Mouse (Mus musculus) kidney, postnatal 4 days (tissue): ENCODE measurements around the gene Arnt2.

ENCODE experiments used
- DNase-seq, 2 experiments: peaks; one replicate each; pipeline ENCODE4 v3.0.0; 2021; ENCODE audit warnings: mixed read lengths in 2 of 2

Gene Arnt2

GRCm38 (mm10) chr7:84397320-84397719 is 12.7 kb downstream of the Arnt2 start:
- no peak for DNase-seq

GRCm38 (mm10) chr7:84396581-84396980 is 13.4 kb downstream of the Arnt2 start:
- DNase-seq: no peak

GRCm38 (mm10) chr7:84387826-84388225 is 22.1 kb downstream of the Arnt2 start:
- no peak for DNase-seq

- DNase-seq: no peak
Observed at GRCm38 (mm10) chr7:84386472-84386871, 23.5 kb downstream of the Arnt2 start.

DNA sequence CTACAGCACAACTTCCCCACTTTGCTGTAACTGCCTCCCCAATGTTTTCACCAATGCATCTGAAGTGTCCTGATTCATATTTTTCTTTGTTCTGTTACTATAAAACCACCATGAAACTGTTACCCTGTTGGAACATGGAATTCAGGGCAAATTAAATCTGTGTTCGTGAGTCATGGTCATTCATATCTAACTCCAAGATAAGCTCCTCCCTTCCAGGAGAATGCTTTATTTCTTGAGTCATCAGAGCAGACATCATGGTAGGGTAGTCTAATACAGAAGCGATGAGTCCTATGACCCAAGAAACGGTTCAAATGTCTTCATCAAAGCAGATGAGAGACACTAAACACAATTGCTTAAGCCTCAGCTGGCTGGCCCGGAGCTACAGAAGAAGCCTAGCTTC is 25.2 kb downstream of the Arnt2 start:
- no peak for DNase-seq

GRCm38 (mm10) chr7:84384086-84384485 is 25.9 kb downstream of the Arnt2 start:
- no peak for DNase-seq

GRCm38 (mm10) chr7:84382346-84382745 is 27.6 kb downstream of the Arnt2 start:
- DNase-seq: no peak

- DNase-seq: no peak
Observed at GRCm38 (mm10) chr7:84380810-84381209, 29.2 kb downstream of the Arnt2 start.

- no peak for DNase-seq
Observed at GRCm38 (mm10) chr7:84377330-84377729, 32.6 kb downstream of the Arnt2 start.

GRCm38 (mm10) chr7:84373691-84374090 is 36.3 kb downstream of the Arnt2 start:
- no peak for DNase-seq

- no peak for DNase-seq
Observed at GRCm38 (mm10) chr7:84372871-84373270, 37.1 kb downstream of the Arnt2 start.

- DNase-seq: no peak
Observed at GRCm38 (mm10) chr7:84372280-84372679, 37.7 kb downstream of the Arnt2 start.

- DNase-seq: no peak
Observed at GRCm38 (mm10) chr7:84370911-84371592, 38.9 kb downstream of the Arnt2 start.

GRCm38 (mm10) chr7:84366251-84366650 is 43.7 kb downstream of the Arnt2 start:
- no peak for DNase-seq

GRCm38 (mm10) chr7:84362711-84363110 is 47.3 kb downstream of the Arnt2 start:
- no peak for DNase-seq

DNA sequence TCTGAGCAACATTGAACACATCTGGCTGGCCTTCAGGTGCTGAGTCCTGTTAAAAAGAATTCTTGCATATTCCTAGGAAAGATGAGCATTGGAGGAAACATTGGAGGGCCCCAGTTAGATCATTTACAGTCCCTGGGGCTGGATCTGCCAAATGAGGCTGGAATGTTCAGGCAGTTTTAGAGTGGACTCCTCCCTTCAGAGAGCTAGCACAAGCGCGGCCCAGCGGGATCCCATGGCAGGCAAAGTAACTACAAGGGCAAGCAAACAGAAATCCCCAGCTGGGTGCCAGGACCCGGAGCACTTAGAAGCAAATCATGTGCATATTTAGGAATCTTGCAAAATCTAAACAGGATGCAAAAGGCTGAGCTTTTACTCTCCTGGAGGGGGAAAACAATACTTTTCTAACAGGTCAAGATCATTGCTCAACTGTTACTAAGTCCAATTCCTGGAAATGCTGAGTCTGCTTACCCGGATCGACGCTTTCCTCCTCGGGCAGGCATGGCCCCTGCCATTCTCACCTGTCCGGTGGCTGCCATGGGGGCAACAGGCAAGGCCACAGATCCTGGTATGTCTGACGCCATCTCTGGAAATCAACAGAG is 48.8 kb downstream of the Arnt2 start:
- DNase-seq: peak; percentile 42 to 61

GRCm38 (mm10) chr7:84358426-84358825 is 51.5 kb downstream of the Arnt2 start:
- peak; percentile 40 to 64 for DNase-seq

GRCm38 (mm10) chr7:84355619-84356570 is 54.1 kb downstream of the Arnt2 start:
- DNase-seq: peak; percentile 77 to 85

GRCm38 (mm10) chr7:84354890-84355289 is 55.1 kb downstream of the Arnt2 start:
- no peak for DNase-seq

DNA sequence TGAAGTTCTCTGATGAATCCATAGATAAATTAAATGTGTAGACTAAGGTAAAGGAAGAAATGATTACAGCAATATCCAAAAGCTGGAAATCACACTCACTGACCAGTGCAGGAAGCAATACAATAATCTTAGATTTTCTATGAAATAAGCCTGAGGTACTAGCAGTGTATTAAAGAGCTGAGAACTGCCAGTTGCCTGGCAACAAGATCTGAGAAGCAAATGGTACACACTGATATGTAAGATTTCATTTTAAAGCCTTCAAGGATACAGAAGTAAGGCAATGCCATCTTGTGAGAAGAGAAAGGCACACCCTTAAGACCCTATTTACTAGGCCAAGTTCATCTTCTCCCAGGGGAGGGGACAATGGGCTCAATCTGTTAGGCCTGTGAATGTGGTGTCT is 59.4 kb downstream of the Arnt2 start:
- no peak for DNase-seq

- no peak for DNase-seq
Observed at GRCm38 (mm10) chr7:84349976-84350375, 60.0 kb downstream of the Arnt2 start.

DNA sequence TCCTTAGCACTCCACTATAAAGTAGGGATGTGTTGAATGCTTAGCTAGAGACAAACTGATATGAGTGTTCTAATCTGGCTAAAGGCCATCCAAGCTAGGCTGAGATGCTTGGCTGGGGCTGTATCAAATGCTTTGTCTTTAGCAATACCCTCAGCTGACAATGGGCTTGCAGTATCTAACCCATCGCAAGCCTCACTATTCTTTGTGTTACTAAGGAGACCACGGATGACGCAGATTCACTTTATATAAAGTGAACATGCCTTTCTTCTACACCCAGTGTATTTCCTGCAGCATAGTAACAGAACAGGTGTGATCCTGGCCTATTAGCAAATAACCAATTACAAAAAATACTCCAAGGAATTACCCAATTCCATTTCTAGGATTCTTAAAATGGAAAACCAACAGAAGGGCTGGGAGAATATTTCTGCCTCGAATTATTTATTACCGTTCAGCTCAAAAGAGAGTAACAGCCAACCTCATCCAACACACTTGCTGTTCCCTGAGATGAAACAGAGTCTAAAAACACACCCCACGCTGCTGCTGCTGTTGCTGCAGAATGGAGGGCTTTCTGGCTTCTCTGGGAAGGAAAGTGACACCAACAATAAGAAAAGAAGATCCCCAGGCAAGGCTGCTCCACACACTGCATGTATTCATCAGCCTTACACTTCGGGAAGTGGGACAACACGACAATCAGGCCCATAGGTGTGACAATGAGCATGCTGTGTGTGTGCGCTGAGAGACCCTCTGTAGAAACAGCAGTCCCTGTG is 61.6 kb downstream of the Arnt2 start:
- DNase-seq: no peak

DNA sequence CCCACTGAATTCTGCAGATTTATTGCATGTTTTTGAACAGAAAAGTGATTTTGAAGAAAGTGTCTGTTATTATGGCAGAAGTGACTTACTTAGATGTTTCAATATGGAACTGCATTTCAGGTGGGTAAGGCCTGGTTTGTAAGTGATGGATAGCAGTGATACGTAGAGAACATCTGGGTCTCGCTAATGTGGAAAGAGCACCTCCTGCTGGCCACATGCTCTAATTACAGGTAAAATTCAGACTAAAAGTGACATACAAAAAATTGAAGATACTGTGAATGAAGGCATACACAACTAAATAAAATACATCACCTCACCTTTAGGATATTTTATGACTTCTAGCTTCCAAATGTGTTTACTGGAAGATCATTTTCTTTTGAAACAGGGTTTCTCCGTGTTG is 66.8 kb downstream of the Arnt2 start:
- no peak for DNase-seq
